Mouse (Mus musculus) thymus, adult 2 months (tissue): ENCODE data around the gene Zfp809. TPM values are rescaled to one million over a fixed set of nuclear protein-coding genes. Genes with fewer than 3 reads are reported as not detected.

ENCODE experiments used
- DNase-seq: peaks from one replicate; pipeline ENCODE4 v3.0.0; 2021
- H3K27ac ChIP-seq: fragments of 200-500 bp; 2 replicates; pipeline ENCODE4 v1.5.1; 2012; ENCODE audit warnings: low read length, control low read depth; ENCODE audit not compliant: control insufficient read depth, insufficient read depth
- H3K27me3 ChIP-seq: fragments of 200-500 bp; 2 replicates; pipeline ENCODE4 v1.6.1; 2012; ENCODE audit warnings: mild to moderate bottlenecking, low read length, moderate library complexity, mixed read lengths; ENCODE audit not compliant: control insufficient read depth, insufficient read depth
- H3K36me3 ChIP-seq: fragments of 200-500 bp; 2 replicates; pipeline ENCODE4 v1.6.1; 2012; ENCODE audit warnings: mild to moderate bottlenecking, low read length, moderate library complexity; ENCODE audit not compliant: control insufficient read depth, insufficient read depth
- H3K4me1 ChIP-seq: fragments of 200-500 bp; replicated peaks from 2 replicates; pipeline ENCODE4 v1.6.1; 2012; ENCODE audit warnings: low read length; ENCODE audit not compliant: control insufficient read depth, insufficient read depth
- H3K4me3 ChIP-seq: fragments of 200-500 bp; 2 replicates; pipeline ENCODE4 v1.5.1; 2012; ENCODE audit warnings: mild to moderate bottlenecking, low read length, control low read depth, moderate library complexity; ENCODE audit not compliant: control insufficient read depth, insufficient read depth
- CTCF ChIP-seq: fragments of 200-500 bp; IDR thresholded peaks from 2 replicates; pipeline ENCODE4 v1.5.1; 2012; ENCODE audit warnings: mild to moderate bottlenecking, control low read depth, low read length, moderate library complexity, borderline replicate concordance; ENCODE audit not compliant: control insufficient read depth, poor library complexity, insufficient read depth; ENCODE audit errors: extremely low read depth
- POLR2A ChIP-seq: fragments of 200-500 bp; IDR thresholded peaks from 2 replicates; pipeline ENCODE4 v1.6.1; 2012; ENCODE audit warnings: mild to moderate bottlenecking, low read length, control low read depth, moderate library complexity; ENCODE audit not compliant: control insufficient read depth, poor library complexity, insufficient read depth; ENCODE audit errors: extremely low read depth
- WGBS: fragments of 180-500 bp; shearing (Covaris S2); methylation state at CpG from one replicate; pipeline ENCODE4 v1.1.7; 2018; 5-methylcytosine and 5-hydroxymethylcytosine counted together
- polyA plus RNA-seq: library from polyadenylated mRNA; depleted of rRNA; stranded (reverse); fragments of >200 nt; gene quantifications from 2 replicates; pipeline ENCODE4 v1.2.3, GENCODE M21; 2012; rRNA removed

Gene Zfp809
- polyA plus RNA-seq = 20.8 and 23.0 TPM in 2 replicates

DNA sequence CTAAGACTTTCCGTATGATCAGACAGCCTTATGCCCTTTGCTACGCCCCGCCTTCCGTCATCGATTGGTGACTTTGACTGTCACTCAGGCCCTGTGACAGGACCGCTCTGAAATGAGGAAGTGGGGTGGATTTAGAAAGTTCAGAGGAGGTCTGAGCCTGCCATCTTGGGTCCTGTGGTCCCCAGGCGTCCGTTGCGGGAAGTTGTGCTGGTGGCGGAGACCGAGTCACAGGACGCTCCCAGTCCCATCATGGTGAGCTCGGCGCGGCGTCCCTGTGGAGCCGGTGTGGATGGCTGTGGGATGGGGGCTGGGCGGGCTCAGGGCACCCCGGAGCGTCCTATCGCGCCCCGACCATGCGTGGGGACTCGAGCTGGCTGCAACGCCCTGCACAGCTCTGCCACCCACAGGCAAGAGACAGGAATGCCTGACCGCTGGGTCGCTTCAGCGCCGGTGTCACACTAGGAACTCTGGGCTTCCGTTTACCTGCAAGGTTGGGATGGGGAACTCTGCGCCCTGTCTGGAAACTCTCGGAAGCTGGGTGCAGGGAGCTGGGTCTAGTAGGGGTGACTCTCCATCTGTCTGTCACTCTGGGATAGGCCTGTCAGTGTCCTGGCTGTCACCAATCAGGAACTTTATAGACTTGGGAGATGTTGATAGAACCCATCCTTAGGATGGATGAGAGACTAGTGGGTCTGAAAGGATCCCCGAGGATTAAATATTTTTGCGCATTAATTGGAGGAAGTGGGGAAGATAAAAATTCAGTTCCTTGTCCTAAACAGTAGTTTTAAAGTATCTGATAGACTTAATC lies at the start of gene Zfp809:
Gene Zfp809, plus strand, starts transcription at position 134 of the 808 bp plus-strand sequence.
- TF ChIP-seq CTCF (peak; percentile 74; the same call in 1 of the 2 replicates), POLR2A (peak; percentile 86)
- no peaks in the 10 kb centered on the region for H3K36me3 ChIP-seq
- WGBS = under 1% methylated on average over 35 of the region's 35 CpGs

GRCm38 (mm10) chr9:22188025-22188611 lies 37.4 kb upstream of the Zfp809 start, which contains the start of gene Zfp872:
TSS of gene Zfp872 (plus strand) at chr9:22188090.
- DNase-seq = no peak
- WGBS = 24% methylated on average over 43 of the region's 43 CpGs
- peak within 1 kb of the TSS; percentile 4 for H3K4me3 ChIP-seq
- peaks cover 5% of the 10 kb centered on the region; the same call in 1 of the 2 replicates for H3K4me1 ChIP-seq
- H3K36me3 ChIP-seq = no peaks in the 10 kb centered on the region
- TF ChIP-seq POLR2A = no peak
- no peak for TF ChIP-seq CTCF
- H3K27ac ChIP-seq = no peak within 1 kb of the TSS
- H3K27me3 ChIP-seq = peaks cover 8% of the 10 kb centered on the region; the same call in 1 of the 2 replicates

More for the DNA sequence above, at the start of gene Zfp809:
- Histone ChIP-seq H3K27me3 (no peaks in the 10 kb centered on the region), H3K4me1 (0 out of 2 replicates have a peak, but pooled peaks cover 2% of the 10 kb centered on the region), H3K4me3 (peak within 1 kb of the TSS; percentile 62), H3K27ac (peak within 1 kb of the TSS; percentile 54)
- DNase-seq = peak; percentile 100

- Histone ChIP-seq H3K4me3 (no peak overlapping the region), H3K27me3 (no peaks in the 10 kb centered on the region), H3K27ac (no peak overlapping the region), H3K36me3 (no peaks in the 10 kb centered on the region), H3K4me1 (no peaks in the 10 kb centered on the region)
- DNase-seq = no peak
- WGBS = 53% methylated on average over 5 of the region's 5 CpGs
- no peak for TF ChIP-seq CTCF
- no peak for TF ChIP-seq POLR2A
Measured at GRCm38 (mm10) chr9:22196412-22196811, 29.1 kb upstream of the Zfp809 start.

DNA sequence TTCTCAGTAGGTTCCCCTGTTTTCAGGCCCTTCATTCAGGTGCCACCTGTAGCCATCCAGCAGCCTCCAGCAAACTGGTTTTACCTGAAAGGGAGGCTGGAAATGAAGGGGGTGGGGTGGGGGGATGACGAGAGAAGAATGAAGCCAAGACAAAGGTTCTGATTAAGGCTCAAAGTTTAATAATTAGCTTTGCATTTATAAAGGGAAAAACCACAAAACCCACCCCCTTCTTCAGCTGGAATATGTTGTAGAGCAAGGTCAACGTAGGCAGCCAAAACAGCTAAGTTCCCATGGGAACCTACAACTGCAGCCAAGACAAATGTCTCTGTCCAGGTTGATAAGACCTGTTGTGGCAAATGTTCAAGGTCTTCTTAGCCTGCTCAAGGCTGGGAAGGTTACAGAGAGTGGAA lies 11.7 kb upstream of the Zfp809 start:
- no peak for TF ChIP-seq CTCF
- no peak for TF ChIP-seq POLR2A
- no peaks in the 10 kb centered on the region for H3K27me3 ChIP-seq
- no peak overlapping the region for H3K27ac ChIP-seq
- no peak for DNase-seq
- H3K36me3 ChIP-seq = no peaks in the 10 kb centered on the region
- no peaks in the 10 kb centered on the region for H3K4me1 ChIP-seq
- H3K4me3 ChIP-seq = no peak overlapping the region
- 72% methylated on average over 2 of the region's 2 CpGs for WGBS

DNA sequence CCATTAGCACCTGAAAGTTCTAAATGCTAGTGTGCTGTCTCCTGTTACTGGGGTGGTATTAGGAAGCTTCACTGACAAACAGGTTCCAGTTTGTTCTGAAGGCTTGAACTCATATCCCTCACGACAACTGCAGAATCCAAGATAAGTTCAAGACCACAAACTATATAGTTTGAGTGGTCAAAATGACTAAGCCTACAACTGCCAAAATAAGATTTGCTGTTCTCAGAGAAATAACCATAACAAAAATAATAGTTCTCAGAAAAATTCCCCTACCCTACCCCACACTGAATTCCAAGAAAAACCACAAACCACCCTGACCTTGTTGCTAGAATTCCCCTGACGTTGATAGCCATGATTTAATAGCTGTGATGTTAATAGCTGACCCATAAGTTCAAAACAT lies 11.0 kb upstream of the Zfp809 start:
- WGBS = 25% methylated on average over 2 of the region's 2 CpGs
- Histone ChIP-seq H3K27ac (no peak overlapping the region), H3K27me3 (no peaks in the 10 kb centered on the region)

DNA sequence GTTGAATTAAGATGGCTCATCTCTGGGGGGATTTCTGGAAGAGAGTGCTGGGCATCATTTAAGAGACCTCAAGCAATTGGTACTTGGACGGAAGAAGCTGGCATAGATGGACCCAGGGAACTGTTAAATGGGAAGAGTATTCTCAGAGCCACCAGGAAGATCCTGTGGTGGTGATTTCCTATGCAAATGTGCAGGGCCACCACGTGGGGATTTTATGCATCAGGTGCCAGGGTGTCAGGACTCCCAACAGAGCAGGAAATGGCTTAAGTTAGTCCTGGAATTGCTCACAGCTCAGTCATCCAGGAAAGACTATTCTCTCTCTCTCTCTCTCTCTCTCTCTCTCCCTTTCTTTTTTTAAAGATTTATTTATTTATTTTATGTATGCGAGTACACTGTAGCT lies 8.8 kb upstream of the Zfp809 start:
- H3K4me3 ChIP-seq = no peak overlapping the region
- 65% methylated on average over 3 of the region's 3 CpGs for WGBS

More for the DNA sequence above, 11.0 kb upstream of the Zfp809 start:
- Histone ChIP-seq H3K4me1 (no peaks in the 10 kb centered on the region), H3K4me3 (no peak overlapping the region), H3K36me3 (no peaks in the 10 kb centered on the region)
- DNase-seq = no peak
- no peak for TF ChIP-seq POLR2A
- TF ChIP-seq CTCF = no peak

GRCm38 (mm10) chr9:22217858-22218493 lies 7.5 kb upstream of the Zfp809 start:
- DNase-seq = no peak
- no peak for TF ChIP-seq POLR2A
- 69% methylated on average over 8 of the region's 8 CpGs for WGBS
- no peaks in the 10 kb centered on the region for H3K27me3 ChIP-seq
- H3K4me3 ChIP-seq = no peak overlapping the region
- no peaks in the 10 kb centered on the region for H3K36me3 ChIP-seq
- no peaks in the 10 kb centered on the region for H3K4me1 ChIP-seq
- no peak overlapping the region for H3K27ac ChIP-seq

More for the DNA sequence above, 8.8 kb upstream of the Zfp809 start:
- H3K27ac ChIP-seq = no peak overlapping the region
- no peaks in the 10 kb centered on the region for H3K27me3 ChIP-seq
- H3K4me1 ChIP-seq = no peaks in the 10 kb centered on the region
- TF ChIP-seq POLR2A (no peak), CTCF (no peak)
- DNase-seq = no peak
- no peaks in the 10 kb centered on the region for H3K36me3 ChIP-seq
